Mouse (Mus musculus): ENCODE data around the gene Evc2.
A peak's percentile ranks its signal among the peaks of the same experiment; 100 is the strongest.

Gene Evc2

GRCm38 (mm10) chr5:37368796-37369195 lies 30.5 kb downstream of the Evc2 start:
- no peak for DNase-seq (ENCODE audit: low spot score)

GRCm38 (mm10) chr5:37377376-37377775 lies 39.1 kb downstream of the Evc2 start:
- DNase-seq (ENCODE audit: low spot score): no peak

- no peak for DNase-seq (ENCODE audit: low spot score)
Observed at GRCm38 (mm10) chr5:37380641-37381040, 42.3 kb downstream of the Evc2 start.

GRCm38 (mm10) chr5:37383570-37383969 lies 45.3 kb downstream of the Evc2 start:
- DNase-seq (ENCODE audit: low spot score): no peak

- DNase-seq (ENCODE audit: low spot score): no peak
Observed at GRCm38 (mm10) chr5:37388646-37389045, 50.3 kb downstream of the Evc2 start.

GRCm38 (mm10) chr5:37389808-37390495 lies 51.7 kb downstream of the Evc2 start:
- DNase-seq (ENCODE audit: low spot score): no peak

- DNase-seq (ENCODE audit: low spot score): no peak
Observed at GRCm38 (mm10) chr5:37390923-37391322, 52.6 kb downstream of the Evc2 start.

GRCm38 (mm10) chr5:37391901-37392300 lies 53.6 kb downstream of the Evc2 start:
- DNase-seq (ENCODE audit: low spot score): no peak

GRCm38 (mm10) chr5:37395172-37396030 lies 57.1 kb downstream of the Evc2 start:
- DNase-seq (ENCODE audit: low spot score): no peak

- no peak for DNase-seq (ENCODE audit: low spot score)
Observed at GRCm38 (mm10) chr5:37419028-37419427, 80.7 kb downstream of the Evc2 start.

- DNase-seq (ENCODE audit: low spot score): no peak
Observed at GRCm38 (mm10) chr5:37427210-37427609, 88.9 kb downstream of the Evc2 start.

GRCm38 (mm10) chr5:37435417-37435816 lies 97.1 kb downstream of the Evc2 start:
- DNase-seq (ENCODE audit: low spot score): no peak

- DNase-seq (ENCODE audit: low spot score): no peak
Observed at GRCm38 (mm10) chr5:37442767-37443166, 104.5 kb downstream of the Evc2 start.

- no peak for DNase-seq (ENCODE audit: low spot score)
Observed at GRCm38 (mm10) chr5:37447546-37447945, 109.2 kb downstream of the Evc2 start.

GRCm38 (mm10) chr5:37456590-37456989 lies 118.3 kb downstream of the Evc2 start:
- DNase-seq (ENCODE audit: low spot score): no peak

GRCm38 (mm10) chr5:37457191-37457590 lies 118.9 kb downstream of the Evc2 start:
- no peak for DNase-seq (ENCODE audit: low spot score)

GRCm38 (mm10) chr5:37457831-37458230 lies 119.5 kb downstream of the Evc2 start:
- no peak for DNase-seq (ENCODE audit: low spot score)

- DNase-seq (ENCODE audit: low spot score): no peak
Observed at GRCm38 (mm10) chr5:37458236-37458635, 119.9 kb downstream of the Evc2 start.

GRCm38 (mm10) chr5:37465461-37465860 lies 127.2 kb downstream of the Evc2 start:
- DNase-seq (ENCODE audit: low spot score): peak; percentile 1

- no peak for DNase-seq (ENCODE audit: low spot score)
Observed at GRCm38 (mm10) chr5:37467646-37468045, 129.3 kb downstream of the Evc2 start.

- no peak for DNase-seq (ENCODE audit: low spot score)
Observed at GRCm38 (mm10) chr5:37469031-37469430, 130.7 kb downstream of the Evc2 start.

- DNase-seq (ENCODE audit: low spot score): no peak
Observed at GRCm38 (mm10) chr5:37471584-37471983, 133.3 kb downstream of the Evc2 start.

- DNase-seq (ENCODE audit: low spot score): no peak
Observed at GRCm38 (mm10) chr5:37472025-37472608, 133.8 kb downstream of the Evc2 start.
